ENCODE assay signal across 7 mouse cellular contexts in the genomic region with DNA sequence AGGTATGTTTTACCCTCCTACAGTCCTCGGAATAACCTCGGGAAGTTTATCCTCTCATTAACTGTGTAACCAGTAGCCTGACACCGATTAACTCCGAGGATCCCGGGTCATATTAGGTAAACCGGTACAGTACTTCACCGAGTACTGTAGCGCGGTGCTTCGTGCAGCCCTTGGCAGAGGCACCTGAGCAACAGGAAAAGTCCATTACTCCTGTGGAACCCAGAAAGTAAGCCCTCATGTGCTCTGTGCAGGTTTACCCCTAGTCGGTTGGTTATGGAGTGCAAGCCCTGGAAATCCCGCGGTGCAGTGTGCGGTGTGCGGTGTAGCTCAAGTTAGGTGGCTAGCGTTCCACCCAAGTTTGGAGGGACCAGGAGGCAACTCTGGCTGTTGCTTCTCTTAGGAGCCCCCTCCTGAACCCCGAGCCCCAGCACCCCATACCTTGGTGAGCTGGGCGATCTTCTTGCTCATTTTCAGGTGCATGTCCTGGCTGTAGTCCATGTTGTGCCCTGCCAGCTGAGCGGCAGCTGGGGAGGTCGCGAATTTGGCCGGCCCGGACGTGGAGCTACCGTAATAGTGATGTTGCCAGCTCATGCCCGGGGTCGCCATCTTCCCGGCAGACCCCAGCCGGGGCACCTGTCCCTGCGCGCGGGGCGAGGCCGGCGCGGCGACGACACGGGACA. TPM values are rescaled to one million over a fixed set of nuclear protein-coding genes. Genes with fewer than 3 reads are reported as not detected.
DNase-seq lines count a peak whose midpoint lies in the region; ATAC-seq lines count a peak whose summit lies in the region.

No protein-coding gene starts in this region.

- H3K4me2 ChIP-seq in kidney, embryonic 15.5 days = peak overlapping the region; percentile 95
- H3K4me2 ChIP-seq in midbrain, embryonic 12.5 days (replicated peaks) = peak overlapping the region; percentile 81

- H3K9me3 ChIP-seq in kidney, embryonic 15.5 days (replicated peaks) = no peaks in the 10 kb centered on the region
- H3K9me3 ChIP-seq in midbrain, embryonic 12.5 days = no peaks in the 10 kb centered on the region

- H3K4me3 ChIP-seq in kidney, embryonic 15.5 days (replicated peaks) = peak overlapping the region; percentile 83
- peak overlapping the region; percentile 87 for H3K4me3 ChIP-seq in midbrain, embryonic 12.5 days

- H3K27me3 ChIP-seq in kidney, embryonic 15.5 days = no peaks in the 10 kb centered on the region; the same call in 1 of the 2 replicates
- 0 out of 2 replicates have a peak, but pooled peaks cover 5% of the 10 kb centered on the region for H3K27me3 ChIP-seq in midbrain, embryonic 12.5 days

- no peak overlapping the region for H3K27ac ChIP-seq in kidney, embryonic 15.5 days
- H3K27ac ChIP-seq in midbrain, embryonic 12.5 days (replicated peaks) = peak overlapping the region; percentile 52

- peak; percentile 12 for DNase-seq in right cerebral cortex, adult 18-20 months
- no peak for DNase-seq in right cerebral cortex, postnatal 4 days
- DNase-seq in embryo, embryonic 10.5 days (ENCODE audit: low spot score) = peak; percentile 35
- DNase-seq in B cell, adult 2 months = no peak

- peaks cover 23% of the 10 kb centered on the region; the same call in 1 of the 2 replicates for H3K4me1 ChIP-seq in kidney, embryonic 15.5 days
- H3K4me1 ChIP-seq in midbrain, embryonic 12.5 days = peaks cover 9% of the 10 kb centered on the region

- 6% methylated on average over 39 of the region's 39 CpGs for WGBS in kidney, embryonic 15.5 days
- WGBS in midbrain, embryonic 12.5 days = 9% methylated on average over 39 of the region's 39 CpGs

- no peaks in the 10 kb centered on the region for H3K36me3 ChIP-seq in kidney, embryonic 15.5 days
- no peaks in the 10 kb centered on the region for H3K36me3 ChIP-seq in midbrain, embryonic 12.5 days

- peak overlapping the region; percentile 72 for H3K9ac ChIP-seq in kidney, embryonic 15.5 days
- H3K9ac ChIP-seq in midbrain, embryonic 12.5 days (replicated peaks) = peak overlapping the region; percentile 76

- ATAC-seq in granulocyte monocyte progenitor cell, adult 5-6 weeks (replicated peaks; ENCODE audit: poor library complexity, severe bottlenecking) = peak; percentile 35
- peak; percentile 50 for ATAC-seq in kidney, embryonic 15.5 days (replicated peaks; ENCODE audit: low FRiP score)
- ATAC-seq in midbrain, embryonic 12.5 days (ENCODE audit: low FRiP score, low read depth) = peak; percentile 41

RNA-seq across cellular contexts. Expression of a gene that starts 0.5 kb away (rescaled TPM):
- total RNA-seq in granulocyte monocyte progenitor cell, adult 5-6 weeks (2014; fragmentation: Nextera tagmentation) = 1.7 TPM in 1 of 2 replicates, not detected in the other
- total RNA-seq in granulocyte monocyte progenitor cell, adult 5-6 weeks (2017) = 0.43 and 3.4 TPM in 2 replicates
- 5.7 and 7.2 TPM in 2 replicates for polyA plus RNA-seq in kidney, embryonic 15.5 days (2015; fragmentation: Nextera tagmentation; extraction: Ambion mirVana)
- 8.3 and 9.0 TPM in 2 replicates for polyA plus RNA-seq in midbrain, embryonic 12.5 days (2016; fragmentation: Nextera tagmentation; extraction: Ambion mirVana)

Comparison
In these comparisons a context has a peak if more than half of its experiments do, and no peak if none do; other contexts are left out.
1. DNase-seq: peak in right cerebral cortex, adult 18-20 months (single experiment) and embryo, embryonic 10.5 days (single experiment); none in right cerebral cortex, postnatal 4 days (single experiment) and B cell, adult 2 months (0 of 2).
2. Peak in every context shown above with its lines, with median percentiles within 50 percentile points of each other: ATAC-seq.